Mouse (Mus musculus) lung, embryonic 14.5 days (tissue): ENCODE measurements at regions not wholly inside any gene's neighbourhood (a gene's known extent, or its start where the extent isn't known, plus 50 kb on each side); places are given as distances from the start of the nearest gene placed in this dataset.

Experiments used
- ATAC-seq: fragments of 200-750 bp; cut with Nextera tagmentation; 2 replicates; pipeline ENCODE4 v1.8.0; 2017; ENCODE audit warnings: mild to moderate bottlenecking, moderate TSS enrichment, moderate library complexity; ENCODE audit not compliant: insufficient read depth
- DNase-seq: peaks from one replicate; pipeline ENCODE4 v3.0.0-alpha.2; 2015
- H3K27ac ChIP-seq: fragments of 300-500 bp; sonication (generic); 2 replicates; pipeline ENCODE4 v1.5.1; 2014; ENCODE audit warnings: low read depth, mild to moderate bottlenecking, moderate library complexity
- H3K27me3 ChIP-seq: fragments of 300-500 bp; sonication (generic); 2 replicates; pipeline ENCODE4 v1.6.1; 2014; ENCODE audit warnings: low read length, control low read depth; ENCODE audit not compliant: insufficient read depth
- H3K36me3 ChIP-seq: fragments of 300-500 bp; sonication (generic); 2 replicates; pipeline ENCODE4 v1.6.1; 2014; ENCODE audit warnings: control low read depth; ENCODE audit not compliant: insufficient read depth
- H3K4me1 ChIP-seq: fragments of 300-500 bp; sonication (generic); 2 replicates; pipeline ENCODE4 v1.6.1; 2014; ENCODE audit warnings: antibody characterized with exemption, control low read depth; ENCODE audit not compliant: insufficient read depth
- H3K4me2 ChIP-seq: fragments of 300-500 bp; sonication (generic); 2 replicates; pipeline ENCODE4 v1.6.1; 2014; ENCODE audit warnings: mild to moderate bottlenecking
- H3K4me3 ChIP-seq: fragments of 300-500 bp; sonication (generic); 2 replicates; pipeline ENCODE4 v1.5.1; 2014; ENCODE audit warnings: low read depth, low read length
- H3K9ac ChIP-seq: fragments of 300-500 bp; sonication (generic); 2 replicates; pipeline ENCODE4 v1.6.1; 2014
- H3K9me3 ChIP-seq: fragments of 300-500 bp; sonication (generic); 2 replicates; pipeline ENCODE4 v1.6.1; 2016; ENCODE audit warnings: low read depth, low read length, control low read depth
- CTCF ChIP-seq: IDR thresholded peaks from 2 replicates; pipeline ENCODE4 v1.5.1; 2016; ENCODE audit warnings: antibody characterized with exemption, low read depth
- WGBS: fragments of 180-500 bp; shearing (Covaris S2); extraction: QIAGEN DNeasy Blood & Tissue Kit; methylation state at CpG from one replicate; pipeline ENCODE4 v1.1.7; 2014; 5-methylcytosine and 5-hydroxymethylcytosine counted together

DNA sequence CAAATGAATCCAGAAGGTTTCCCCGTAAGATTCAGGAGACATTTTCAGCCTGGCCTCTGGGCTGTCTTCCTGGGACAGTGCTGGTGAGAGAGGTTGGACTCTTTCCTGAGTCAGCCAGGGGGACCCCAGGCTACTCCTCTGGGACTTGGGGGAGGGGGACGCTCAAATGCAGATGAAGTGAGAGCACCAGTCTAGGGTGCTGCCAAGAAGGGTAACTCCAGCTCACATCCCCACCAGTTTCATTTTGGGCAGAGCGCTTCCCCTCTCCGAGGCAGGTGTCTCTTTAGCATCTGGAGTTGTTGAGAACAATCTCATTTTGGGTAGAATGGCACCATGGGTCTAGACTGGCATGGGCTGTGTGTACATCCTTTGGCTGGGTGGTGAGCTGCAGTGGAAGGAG, 75.5 kb upstream of the Id2 start:
- H3K4me2 ChIP-seq, result no peak overlapping the region
- H3K4me1 ChIP-seq, result no peaks in the 10 kb centered on the region
- no peaks in the 10 kb centered on the region for H3K9me3 ChIP-seq
- no peaks in the 10 kb centered on the region for H3K36me3 ChIP-seq
- no peak for ATAC-seq
- 86% methylated on average over 4 of the region's 4 CpGs for WGBS
- no peak overlapping the region for H3K27ac ChIP-seq
- H3K9ac ChIP-seq, result no peak overlapping the region
- no peak for TF ChIP-seq CTCF
- DNase-seq, result no peak
- H3K27me3 ChIP-seq, result no peaks in the 10 kb centered on the region
- no peak overlapping the region for H3K4me3 ChIP-seq

- H3K4me1 ChIP-seq, result no peaks in the 10 kb centered on the region
- no peaks in the 10 kb centered on the region for H3K36me3 ChIP-seq
- WGBS, result 70% methylated on average over 3 of the region's 3 CpGs
- H3K9me3 ChIP-seq, result no peaks in the 10 kb centered on the region
- TF ChIP-seq CTCF, result no peak
- DNase-seq (no peak), ATAC-seq (no peak)
- no peak overlapping the region for H3K27ac ChIP-seq
- no peak overlapping the region for H3K9ac ChIP-seq
- no peak overlapping the region for H3K4me3 ChIP-seq
- H3K4me2 ChIP-seq, result no peak overlapping the region
- no peaks in the 10 kb centered on the region for H3K27me3 ChIP-seq
Observed at GRCm38 (mm10) chr12:25169611-25170010, 72.7 kb upstream of the Id2 start.

DNA sequence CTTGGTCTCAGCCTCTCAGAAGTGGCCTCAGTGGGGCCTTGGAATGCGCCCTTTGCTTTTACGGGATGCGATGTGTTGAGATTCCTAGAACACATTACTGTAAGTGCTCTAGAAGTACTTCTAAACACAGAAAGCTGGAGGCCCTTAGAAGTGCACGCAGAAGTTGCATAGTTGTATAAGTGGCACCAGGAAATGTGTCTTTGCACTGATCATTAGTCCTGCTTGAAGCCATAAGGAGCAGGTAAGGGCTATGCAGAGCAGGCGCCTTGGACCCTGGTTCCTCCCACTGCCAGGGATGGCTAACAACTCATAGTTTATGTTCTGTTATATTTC, 71.2 kb upstream of the Id2 start:
- ATAC-seq (no peak), DNase-seq (no peak)
- H3K4me1 ChIP-seq, result peaks cover 4% of the 10 kb centered on the region; the same call in 1 of the 2 replicates
- no peaks in the 10 kb centered on the region for H3K36me3 ChIP-seq
- H3K9ac ChIP-seq, result no peak overlapping the region
- H3K27ac ChIP-seq, result no peak overlapping the region
- no peaks in the 10 kb centered on the region for H3K9me3 ChIP-seq
- H3K4me2 ChIP-seq, result no peak overlapping the region
- H3K27me3 ChIP-seq, result no peaks in the 10 kb centered on the region
- WGBS, result 55% methylated on average over 5 of the region's 5 CpGs
- TF ChIP-seq CTCF, result no peak
- no peak overlapping the region for H3K4me3 ChIP-seq

DNA sequence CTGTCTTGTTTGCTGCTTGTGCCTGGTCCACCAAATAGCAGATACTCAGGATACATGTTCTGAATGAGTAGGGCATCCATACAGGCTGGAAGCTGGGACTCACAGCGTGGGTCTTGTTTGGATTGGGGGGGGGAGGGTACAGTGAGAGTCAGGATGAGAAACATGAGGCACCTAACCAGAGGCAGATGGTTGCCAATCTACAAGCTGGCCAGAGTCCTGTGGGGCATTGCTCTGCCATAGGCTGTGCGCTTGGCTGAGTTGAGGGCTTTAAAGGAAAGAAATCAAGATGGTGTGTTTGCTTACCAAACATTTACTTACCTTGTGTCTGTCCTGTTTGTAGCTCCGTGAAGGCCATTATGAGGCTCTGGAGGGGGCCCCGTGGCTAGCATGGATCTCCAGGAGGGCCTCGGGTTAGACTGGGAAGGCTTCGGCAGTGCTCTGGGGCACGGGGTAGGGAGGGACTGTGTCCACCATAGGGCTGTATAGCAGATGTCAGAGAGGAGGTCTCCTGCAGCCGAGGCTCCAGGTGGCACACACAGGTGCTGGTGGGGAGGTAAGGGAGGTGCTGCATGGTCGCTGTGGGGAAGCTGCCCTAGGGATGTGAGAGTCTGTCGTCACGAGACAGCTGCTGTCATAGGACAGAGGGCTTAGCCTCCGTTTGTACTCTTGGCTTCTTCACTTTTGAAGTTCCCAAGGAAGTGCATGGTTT, 70.7 kb upstream of the Id2 start:
- H3K27me3 ChIP-seq, result no peaks in the 10 kb centered on the region
- no peak overlapping the region for H3K4me3 ChIP-seq
- no peak for TF ChIP-seq CTCF
- WGBS, result 48% methylated on average over 12 of the region's 12 CpGs
- H3K4me2 ChIP-seq, result no peak overlapping the region
- H3K9me3 ChIP-seq, result no peaks in the 10 kb centered on the region
- no peaks in the 10 kb centered on the region for H3K36me3 ChIP-seq
- H3K4me1 ChIP-seq, result peaks cover 6% of the 10 kb centered on the region; the same call in 1 of the 2 replicates
- H3K9ac ChIP-seq, result no peak overlapping the region
- DNase-seq (no peak), ATAC-seq (no peak)
- no peak overlapping the region for H3K27ac ChIP-seq

- Histone ChIP-seq H3K27me3 (no peaks in the 10 kb centered on the region), H3K9me3 (no peaks in the 10 kb centered on the region), H3K4me2 (no peak overlapping the region), H3K36me3 (no peaks in the 10 kb centered on the region), H3K4me3 (no peak overlapping the region), H3K9ac (no peak overlapping the region), H3K27ac (no peak overlapping the region), H3K4me1 (peaks cover 6% of the 10 kb centered on the region; the same call in 1 of the 2 replicates)
- DNase-seq, result no peak
- TF ChIP-seq CTCF, result no peak
- no peak for ATAC-seq
- WGBS, result 72% methylated on average over 2 of the region's 2 CpGs
Observed at GRCm38 (mm10) chr12:25166525-25166924, 69.6 kb upstream of the Id2 start.

DNA sequence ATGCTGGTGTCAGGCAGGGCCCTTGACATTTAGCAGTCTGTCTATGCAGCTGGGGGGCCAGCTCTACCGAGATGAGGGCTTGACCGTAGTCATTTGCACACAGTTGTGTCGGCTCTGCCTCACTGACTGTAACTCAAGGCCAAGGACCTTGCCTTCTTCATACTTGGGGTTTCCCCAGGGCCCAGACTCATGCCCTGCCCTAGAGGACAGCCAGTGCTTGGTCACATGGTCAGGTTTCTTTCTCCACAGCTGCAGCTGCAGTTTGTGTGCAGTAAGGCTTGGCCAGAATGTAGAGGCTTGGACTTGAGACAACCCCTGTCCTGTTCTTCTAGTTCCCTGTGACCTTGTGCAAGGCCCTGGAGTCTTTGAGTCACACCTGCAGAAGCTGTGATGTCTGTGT, 68.7 kb upstream of the Id2 start:
- H3K4me1 ChIP-seq, result peaks cover 6% of the 10 kb centered on the region; the same call in 1 of the 2 replicates
- H3K27me3 ChIP-seq, result no peaks in the 10 kb centered on the region
- no peaks in the 10 kb centered on the region for H3K36me3 ChIP-seq
- 82% methylated on average over 3 of the region's 3 CpGs for WGBS
- DNase-seq, result no peak
- ATAC-seq, result no peak
- H3K27ac ChIP-seq, result no peak overlapping the region
- no peak overlapping the region for H3K4me3 ChIP-seq
- no peak overlapping the region for H3K4me2 ChIP-seq
- TF ChIP-seq CTCF, result no peak
- H3K9ac ChIP-seq, result no peak overlapping the region
- no peaks in the 10 kb centered on the region for H3K9me3 ChIP-seq

GRCm38 (mm10) chr12:25164724-25165123, 67.8 kb upstream of the Id2 start:
- WGBS, result 58% methylated on average over 1 of the region's 1 CpGs
- no peak overlapping the region for H3K4me3 ChIP-seq
- H3K27ac ChIP-seq, result no peak overlapping the region
- no peaks in the 10 kb centered on the region for H3K36me3 ChIP-seq
- no peak overlapping the region for H3K4me2 ChIP-seq
- H3K4me1 ChIP-seq, result peaks cover 6% of the 10 kb centered on the region; the same call in 1 of the 2 replicates
- no peak for ATAC-seq
- no peak overlapping the region for H3K9ac ChIP-seq
- no peak for TF ChIP-seq CTCF
- no peaks in the 10 kb centered on the region for H3K9me3 ChIP-seq
- DNase-seq, result no peak
- H3K27me3 ChIP-seq, result no peaks in the 10 kb centered on the region
